Mouse (Mus musculus) bone marrow macrophage, adult 2 months (primary cell): ENCODE results near the gene Tldc2.

Experiments
- CTCF ChIP-seq: IDR thresholded peaks from 2 replicates; pipeline ENCODE4 v1.5.1; 2012; ENCODE audit warnings: low read depth, mild to moderate bottlenecking, low read length, moderate library complexity
- POLR2A ChIP-seq: IDR thresholded peaks from 2 replicates; pipeline ENCODE4 v1.6.1; 2012; ENCODE audit warnings: mild to moderate bottlenecking, low read depth, low read length, borderline replicate concordance

GRCm38 (mm10) chr2:157060037-157060436 lies 26.8 kb upstream of the Tldc2 start:
- TF ChIP-seq POLR2A = no peak
- no peak for TF ChIP-seq CTCF
